Mouse (Mus musculus): ENCODE measurements around the gene Ppcs. TPM values are rescaled to one million over a fixed set of nuclear protein-coding genes. Genes with fewer than 3 reads are reported as not detected.

Ppcs gene
- polyA plus RNA-seq, 1 experiment from 2014 or later = 28.3 TPM

- Histone ChIP-seq H3K9me3 (no peaks in the 10 kb centered on the region), H3K4me1 (0 out of 2 replicates have a peak, but pooled peaks cover 4% of the 10 kb centered on the region), H3K4me2 (no peak overlapping the region), H3K9ac (no peak overlapping the region), H3K36me3 (no peaks in the 10 kb centered on the region), H3K27ac (no peak overlapping the region), H3K4me3 (no peak overlapping the region), H3K27me3 (no peaks in the 10 kb centered on the region)
- 58% methylated on average over 7 of the region's 7 CpGs for WGBS
- no peak for ATAC-seq (ENCODE audit: insufficient number of reproducible peaks, insufficient read depth, low FRiP score, low TSS enrichment, low read depth)
Measured at GRCm38 (mm10) chr4:119450436-119450835, 28.2 kb upstream of the Ppcs start.

- Histone ChIP-seq H3K27me3 (no peaks in the 10 kb centered on the region), H3K36me3 (no peaks in the 10 kb centered on the region), H3K4me2 (no peak overlapping the region), H3K4me3 (no peak overlapping the region), H3K9ac (no peak overlapping the region), H3K4me1 (no peaks in the 10 kb centered on the region), H3K9me3 (no peaks in the 10 kb centered on the region), H3K27ac (no peak overlapping the region)
- ATAC-seq (ENCODE audit: insufficient number of reproducible peaks, insufficient read depth, low FRiP score, low TSS enrichment, low read depth) = no peak
- WGBS = 72% methylated on average over 3 of the region's 3 CpGs
Measured at GRCm38 (mm10) chr4:119447786-119448185, 25.6 kb upstream of the Ppcs start.

- no peaks in the 10 kb centered on the region for H3K27me3 ChIP-seq
- no peak for ATAC-seq (ENCODE audit: insufficient number of reproducible peaks, insufficient read depth, low FRiP score, low TSS enrichment, low read depth)
- 91% methylated on average over 6 of the region's 6 CpGs for WGBS
- H3K4me3 ChIP-seq = no peak overlapping the region
- no peak overlapping the region for H3K9ac ChIP-seq
- no peaks in the 10 kb centered on the region for H3K4me1 ChIP-seq
- no peak overlapping the region for H3K4me2 ChIP-seq
- H3K9me3 ChIP-seq = no peaks in the 10 kb centered on the region
- no peaks in the 10 kb centered on the region for H3K36me3 ChIP-seq
- H3K27ac ChIP-seq = no peak overlapping the region
Measured at GRCm38 (mm10) chr4:119447261-119447660, 25.0 kb upstream of the Ppcs start.

- no peaks in the 10 kb centered on the region for H3K27me3 ChIP-seq
- no peak overlapping the region for H3K9ac ChIP-seq
- H3K4me1 ChIP-seq = no peaks in the 10 kb centered on the region
- ATAC-seq (ENCODE audit: insufficient number of reproducible peaks, insufficient read depth, low FRiP score, low TSS enrichment, low read depth) = no peak
- no peak overlapping the region for H3K27ac ChIP-seq
- H3K36me3 ChIP-seq = no peaks in the 10 kb centered on the region
- H3K9me3 ChIP-seq = no peaks in the 10 kb centered on the region
- H3K4me2 ChIP-seq = no peak overlapping the region
- no peak overlapping the region for H3K4me3 ChIP-seq
- WGBS = 25% methylated on average over 6 of the region's 6 CpGs
Measured at GRCm38 (mm10) chr4:119442539-119442938, 20.3 kb upstream of the Ppcs start.

GRCm38 (mm10) chr4:119441836-119442235, 19.6 kb upstream of the Ppcs start:
- ATAC-seq (ENCODE audit: insufficient number of reproducible peaks, insufficient read depth, low FRiP score, low TSS enrichment, low read depth) = no peak
- Histone ChIP-seq H3K36me3 (no peaks in the 10 kb centered on the region), H3K9ac (no peak overlapping the region), H3K4me3 (no peak overlapping the region), H3K4me1 (no peaks in the 10 kb centered on the region), H3K9me3 (no peaks in the 10 kb centered on the region), H3K4me2 (no peak overlapping the region), H3K27me3 (no peaks in the 10 kb centered on the region), H3K27ac (no peak overlapping the region)
- WGBS = 94% methylated on average over 4 of the region's 4 CpGs

GRCm38 (mm10) chr4:119437936-119438335, 15.7 kb upstream of the Ppcs start:
- no peak overlapping the region for H3K27ac ChIP-seq
- no peak overlapping the region for H3K9ac ChIP-seq
- ATAC-seq (ENCODE audit: insufficient number of reproducible peaks, insufficient read depth, low FRiP score, low TSS enrichment, low read depth) = no peak
- H3K9me3 ChIP-seq = peaks cover 6% of the 10 kb centered on the region; the same call in 1 of the 2 replicates
- 79% methylated on average over 2 of the region's 2 CpGs for WGBS
- no peak overlapping the region for H3K4me2 ChIP-seq
- no peaks in the 10 kb centered on the region for H3K27me3 ChIP-seq
- no peaks in the 10 kb centered on the region for H3K4me1 ChIP-seq
- no peak overlapping the region for H3K4me3 ChIP-seq
- no peaks in the 10 kb centered on the region for H3K36me3 ChIP-seq

GRCm38 (mm10) chr4:119430678-119431077, 8.5 kb upstream of the Ppcs start:
- Histone ChIP-seq H3K9ac (no peak overlapping the region), H3K36me3 (no peaks in the 10 kb centered on the region), H3K4me1 (no peaks in the 10 kb centered on the region), H3K27ac (no peak overlapping the region), H3K4me2 (no peak overlapping the region), H3K27me3 (no peaks in the 10 kb centered on the region), H3K9me3 (0 out of 2 replicates have a peak, but pooled peaks cover 3% of the 10 kb centered on the region), H3K4me3 (no peak overlapping the region)
- 20% methylated on average over 5 of the region's 5 CpGs for WGBS
- no peak for ATAC-seq (ENCODE audit: insufficient number of reproducible peaks, insufficient read depth, low FRiP score, low TSS enrichment, low read depth)

GRCm38 (mm10) chr4:119427680-119428079, 5.5 kb upstream of the Ppcs start:
- ATAC-seq (ENCODE audit: insufficient number of reproducible peaks, insufficient read depth, low FRiP score, low TSS enrichment, low read depth) = no peak

GRCm38 (mm10) chr4:119425601-119426000, 3.4 kb upstream of the Ppcs start:
- ATAC-seq (ENCODE audit: insufficient number of reproducible peaks, insufficient read depth, low FRiP score, low TSS enrichment, low read depth) = no peak
- Histone ChIP-seq H3K27ac (no peak overlapping the region), H3K36me3 (no peaks in the 10 kb centered on the region), H3K9me3 (no peaks in the 10 kb centered on the region), H3K4me1 (peaks cover 18% of the 10 kb centered on the region), H3K4me2 (no peak overlapping the region), H3K9ac (no peak overlapping the region), H3K27me3 (no peaks in the 10 kb centered on the region), H3K4me3 (no peak overlapping the region)
- 71% methylated on average over 2 of the region's 2 CpGs for WGBS

More at GRCm38 (mm10) chr4:119427680-119428079, 5.5 kb upstream of the Ppcs start:
- 50% methylated on average over 2 of the region's 2 CpGs for WGBS
- Histone ChIP-seq H3K36me3 (no peaks in the 10 kb centered on the region), H3K27me3 (no peaks in the 10 kb centered on the region), H3K27ac (no peak overlapping the region), H3K4me3 (no peak overlapping the region), H3K9me3 (no peaks in the 10 kb centered on the region), H3K9ac (no peak overlapping the region), H3K4me2 (no peak overlapping the region), H3K4me1 (peaks cover 7% of the 10 kb centered on the region)

- H3K27ac ChIP-seq = no peak overlapping the region
Measured at GRCm38 (mm10) chr4:119425077-119425476, 2.9 kb upstream of the Ppcs start.

GRCm38 (mm10) chr4:119421921-119422293, 313 bp downstream of the Ppcs start:
- Histone ChIP-seq H3K9ac (peak overlapping the region; percentile 85), H3K4me3 (peak overlapping the region; percentile 63), H3K4me1 (peaks cover 19% of the 10 kb centered on the region), H3K36me3 (peaks cover 9% of the 10 kb centered on the region; the same call in 1 of the 2 replicates), H3K27me3 (no peaks in the 10 kb centered on the region), H3K4me2 (peak overlapping the region; percentile 92), H3K27ac (peak overlapping the region; percentile 88), H3K9me3 (no peaks in the 10 kb centered on the region)
- under 1% methylated on average over 31 of the region's 31 CpGs for WGBS
- ATAC-seq (ENCODE audit: insufficient number of reproducible peaks, insufficient read depth, low FRiP score, low TSS enrichment, low read depth) = peak; percentile 62

More at GRCm38 (mm10) chr4:119425077-119425476, 2.9 kb upstream of the Ppcs start:
- peaks cover 19% of the 10 kb centered on the region for H3K4me1 ChIP-seq
- no peaks in the 10 kb centered on the region for H3K36me3 ChIP-seq
- no peak overlapping the region for H3K9ac ChIP-seq
- H3K4me2 ChIP-seq = no peak overlapping the region
- H3K27me3 ChIP-seq = no peaks in the 10 kb centered on the region
- H3K4me3 ChIP-seq = no peak overlapping the region
- ATAC-seq (ENCODE audit: insufficient number of reproducible peaks, insufficient read depth, low FRiP score, low TSS enrichment, low read depth) = no peak
- 88% methylated on average over 2 of the region's 2 CpGs for WGBS
- no peaks in the 10 kb centered on the region for H3K9me3 ChIP-seq

GRCm38 (mm10) chr4:119421191-119421590, 1.0 kb downstream of the Ppcs start:
- Histone ChIP-seq H3K27ac (no peak overlapping the region), H3K4me1 (peaks cover 19% of the 10 kb centered on the region), H3K9ac (peak overlapping the region; percentile 85), H3K9me3 (no peaks in the 10 kb centered on the region), H3K4me2 (peak overlapping the region; percentile 92), H3K4me3 (peak overlapping the region; percentile 63), H3K36me3 (peaks cover 9% of the 10 kb centered on the region; the same call in 1 of the 2 replicates), H3K27me3 (no peaks in the 10 kb centered on the region)
- WGBS = 61% methylated on average over 3 of the region's 3 CpGs
- ATAC-seq (ENCODE audit: insufficient number of reproducible peaks, insufficient read depth, low FRiP score, low TSS enrichment, low read depth) = no peak

All from embryonic facial prominence, embryonic 13.5 days (tissue).